Mouse (Mus musculus): ENCODE results near the gene Hist1h2bj. TPM values are rescaled to one million over a fixed set of nuclear protein-coding genes. Genes with fewer than 3 reads are reported as not detected.
A peak's percentile ranks its signal among the peaks of the same experiment; 100 is the strongest.

Hist1h2bj gene
- polyA plus RNA-seq, 1 experiment from 2014 or later = 1.5 TPM

DNA sequence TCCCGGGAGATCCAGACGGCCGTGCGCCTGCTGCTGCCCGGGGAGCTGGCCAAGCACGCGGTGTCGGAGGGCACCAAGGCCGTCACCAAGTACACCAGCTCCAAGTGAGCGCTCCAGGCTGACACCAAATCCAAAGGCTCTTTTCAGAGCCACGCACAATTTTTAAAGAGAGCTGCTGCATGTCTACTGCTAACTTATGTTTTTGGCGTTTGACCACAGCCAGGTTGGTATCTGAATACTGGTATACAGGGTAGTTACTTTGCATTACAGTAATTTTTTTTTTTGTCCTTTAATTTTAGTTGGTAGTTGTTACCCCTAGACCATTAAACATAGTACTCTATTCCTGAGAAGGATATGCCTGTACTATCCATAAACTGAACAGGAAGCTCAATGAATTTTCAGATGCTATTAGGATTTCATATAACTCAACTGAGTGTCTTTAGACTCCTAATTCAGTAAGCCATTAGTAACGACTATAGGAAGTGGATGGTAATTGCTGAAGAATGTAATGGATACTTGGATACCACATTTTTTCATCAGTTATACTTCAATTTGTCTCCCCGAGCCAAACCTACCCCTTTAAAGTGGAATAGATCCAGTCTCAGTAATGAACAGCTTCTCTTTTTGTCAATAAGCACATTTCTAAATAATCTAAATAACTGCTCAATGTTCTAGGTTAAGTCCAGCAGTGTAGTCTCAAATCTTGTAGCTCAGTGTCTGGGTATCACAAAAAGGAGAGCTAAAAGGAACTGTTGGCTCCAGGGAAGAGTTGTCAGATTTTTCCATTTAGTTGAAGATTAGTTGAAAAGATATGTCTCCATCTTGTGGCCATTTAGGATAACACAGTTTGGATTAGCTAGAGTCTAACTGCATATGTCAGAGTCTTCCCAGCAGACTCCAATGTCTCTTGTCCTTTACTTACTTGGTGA is 753 bp downstream of the Hist1h2bj start:
- no peaks in the 10 kb centered on the region for H3K27me3 ChIP-seq (ENCODE audit: control insufficient read depth, insufficient read depth, low read depth, low read length)
- peak overlapping the region; percentile 67; the same call in 1 of the 2 replicates for H3K27ac ChIP-seq (ENCODE audit: low read length)
- H3K36me3 ChIP-seq (ENCODE audit: control insufficient read depth, insufficient read depth, low read length) = no peaks in the 10 kb centered on the region
- peak overlapping the region; percentile 69 for H3K4me2 ChIP-seq (ENCODE audit: low read length)
- H3K9me3 ChIP-seq (replicated peaks; ENCODE audit: control insufficient read depth, low read length, poor library complexity, severe bottlenecking) = no peaks in the 10 kb centered on the region
- peak; percentile 44 for ATAC-seq
- H3K9ac ChIP-seq (ENCODE audit: low read depth, low read length) = peak overlapping the region; percentile 55; the same call in 1 of the 2 replicates
- H3K4me3 ChIP-seq (ENCODE audit: low read depth, low read length) = peak overlapping the region; percentile 36
- WGBS = 2% methylated on average over 10 of the region's 14 CpGs
- peaks cover 27% of the 10 kb centered on the region for H3K4me1 ChIP-seq (ENCODE audit: control insufficient read depth, insufficient read depth, low read length)

DNA sequence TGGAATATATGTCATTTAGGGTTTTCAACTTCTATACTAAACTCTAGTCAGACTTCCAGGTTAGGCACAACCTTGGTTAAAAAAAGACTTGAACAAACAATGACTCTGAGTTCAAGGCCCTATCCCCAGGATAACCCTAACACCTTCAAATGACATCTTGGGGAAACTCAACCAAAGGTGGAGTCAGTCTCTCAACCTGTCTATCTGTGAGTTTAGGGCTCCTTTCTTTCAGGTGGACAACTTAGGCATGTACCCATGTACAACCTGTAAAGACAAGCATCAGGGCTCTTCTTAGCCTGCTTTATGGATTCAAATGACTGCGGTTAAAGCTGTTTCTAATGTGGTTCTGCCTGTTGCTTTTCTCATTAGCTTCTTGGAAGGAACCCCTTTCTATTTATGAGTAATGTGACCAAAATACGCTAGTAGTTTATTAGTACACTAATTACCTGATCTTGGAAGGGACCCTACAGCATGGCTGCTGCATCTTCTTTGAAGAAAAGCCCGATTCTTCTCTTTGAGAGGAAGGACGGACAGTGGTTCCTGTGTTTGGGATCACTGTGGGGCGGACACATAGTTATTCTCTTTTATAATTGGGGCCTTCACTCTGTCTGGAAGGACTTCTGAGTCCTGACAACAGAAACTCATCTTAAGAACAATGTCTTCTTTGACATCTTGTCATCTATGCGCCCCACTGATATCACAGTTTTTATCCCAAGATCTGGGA is 1.6 kb downstream of the Hist1h2bj start:
- H3K4me2 ChIP-seq (ENCODE audit: low read length) = no peak overlapping the region; the same call in 1 of the 2 replicates
- WGBS = 89% methylated on average over 6 of the region's 6 CpGs
- ATAC-seq = no peak
- H3K4me3 ChIP-seq (ENCODE audit: low read depth, low read length) = no peak overlapping the region
- no peaks in the 10 kb centered on the region for H3K9me3 ChIP-seq (replicated peaks; ENCODE audit: control insufficient read depth, low read length, poor library complexity, severe bottlenecking)
- peaks cover 27% of the 10 kb centered on the region for H3K4me1 ChIP-seq (ENCODE audit: control insufficient read depth, insufficient read depth, low read length)
- H3K9ac ChIP-seq (ENCODE audit: low read depth, low read length) = no peak overlapping the region
- no peaks in the 10 kb centered on the region for H3K27me3 ChIP-seq (ENCODE audit: control insufficient read depth, insufficient read depth, low read depth, low read length)
- H3K27ac ChIP-seq (ENCODE audit: low read length) = no peak overlapping the region
- H3K36me3 ChIP-seq (ENCODE audit: control insufficient read depth, insufficient read depth, low read length) = no peaks in the 10 kb centered on the region

DNA sequence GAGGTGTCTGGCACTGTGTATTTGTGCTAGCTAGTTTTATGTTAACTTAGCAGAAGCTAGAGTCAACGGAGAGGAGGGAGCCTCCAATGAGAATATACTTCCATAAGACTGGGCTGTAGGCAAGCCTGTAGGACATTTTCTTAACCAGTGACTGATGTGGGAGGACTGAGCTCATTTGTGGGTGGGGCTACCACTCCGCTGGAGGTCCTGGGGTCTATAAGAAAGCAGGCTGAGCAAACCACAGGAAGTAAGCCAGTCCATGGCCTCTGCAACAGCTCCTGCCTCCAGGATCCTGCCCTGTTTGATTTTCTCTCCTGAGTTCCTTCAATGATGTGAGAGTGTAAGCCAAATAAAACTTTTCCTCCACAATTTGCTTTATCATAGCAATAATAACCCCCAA is 2.3 kb downstream of the Hist1h2bj start:
- Histone ChIP-seq H3K36me3 (ENCODE audit: control insufficient read depth, insufficient read depth, low read length) (no peaks in the 10 kb centered on the region), H3K9me3 (replicated peaks; ENCODE audit: control insufficient read depth, low read length, poor library complexity, severe bottlenecking) (no peaks in the 10 kb centered on the region), H3K27ac (ENCODE audit: low read length) (no peak overlapping the region), H3K27me3 (ENCODE audit: control insufficient read depth, insufficient read depth, low read depth, low read length) (no peaks in the 10 kb centered on the region), H3K4me2 (ENCODE audit: low read length) (no peak overlapping the region), H3K4me3 (ENCODE audit: low read depth, low read length) (no peak overlapping the region), H3K9ac (ENCODE audit: low read depth, low read length) (no peak overlapping the region), H3K4me1 (ENCODE audit: control insufficient read depth, insufficient read depth, low read length) (peaks cover 22% of the 10 kb centered on the region)
- ATAC-seq = no peak
- 63% methylated on average over 2 of the region's 2 CpGs for WGBS

DNA sequence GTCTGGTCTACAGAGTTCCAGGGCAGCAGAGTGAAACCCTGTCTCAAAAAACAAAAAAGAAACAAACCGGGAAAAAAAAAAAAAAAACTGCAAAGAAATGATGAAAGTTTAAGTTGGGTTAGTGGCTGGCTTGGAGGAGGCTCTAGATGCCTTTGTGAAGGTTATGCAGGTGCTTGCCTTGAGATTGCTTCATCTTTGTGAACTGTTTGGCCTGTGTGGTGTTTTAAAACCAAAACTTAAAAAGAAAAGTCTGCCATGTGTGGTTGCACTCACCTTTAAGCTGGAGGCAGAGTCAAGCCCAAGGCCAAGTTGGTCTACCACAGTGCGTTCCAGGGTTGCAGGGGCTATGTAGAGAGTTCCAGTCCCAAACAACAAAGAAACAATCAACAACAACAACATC is 6.0 kb downstream of the Hist1h2bj start:
- WGBS = 89% methylated on average over 2 of the region's 2 CpGs
- Histone ChIP-seq H3K27ac (ENCODE audit: low read length) (no peak overlapping the region), H3K4me3 (ENCODE audit: low read depth, low read length) (no peak overlapping the region), H3K9ac (ENCODE audit: low read depth, low read length) (no peak overlapping the region), H3K4me2 (ENCODE audit: low read length) (no peak overlapping the region), H3K36me3 (ENCODE audit: control insufficient read depth, insufficient read depth, low read length) (no peaks in the 10 kb centered on the region), H3K27me3 (ENCODE audit: control insufficient read depth, insufficient read depth, low read depth, low read length) (no peaks in the 10 kb centered on the region), H3K4me1 (ENCODE audit: control insufficient read depth, insufficient read depth, low read length) (peaks cover 3% of the 10 kb centered on the region), H3K9me3 (replicated peaks; ENCODE audit: control insufficient read depth, low read length, poor library complexity, severe bottlenecking) (no peaks in the 10 kb centered on the region)
- no peak for ATAC-seq

DNA sequence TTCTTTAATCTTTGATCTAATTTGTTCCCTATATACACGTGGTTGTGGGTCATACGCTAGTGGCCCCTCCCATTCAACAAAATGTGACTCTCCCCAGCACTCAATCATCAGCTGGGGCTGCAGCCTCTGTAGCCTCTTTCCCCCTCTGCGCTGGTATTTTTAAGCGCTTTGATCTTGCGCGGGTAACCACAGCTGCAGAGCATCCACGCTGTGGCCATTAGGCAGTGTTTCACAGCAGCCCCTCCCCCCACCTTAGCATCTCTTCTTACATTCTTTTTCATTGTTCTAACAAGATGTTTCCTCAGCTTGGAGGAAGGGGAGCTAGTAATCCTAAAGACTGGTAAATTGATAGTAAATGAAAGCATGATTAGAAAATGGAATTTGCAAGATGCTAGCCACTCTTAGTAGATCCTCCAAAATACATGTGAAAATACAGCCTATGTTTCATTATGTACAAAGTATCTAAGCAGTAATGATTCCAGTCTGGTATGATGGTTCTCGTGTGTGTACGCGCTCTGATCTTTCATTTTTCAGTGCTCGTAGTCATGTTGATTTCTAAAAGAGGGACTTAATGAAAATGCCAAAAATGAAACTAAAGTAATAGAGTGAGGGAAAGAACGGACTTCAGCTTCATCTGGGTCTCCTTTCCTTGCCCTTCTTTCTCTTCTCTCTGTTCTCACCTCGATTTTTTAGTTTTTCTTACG is 6.9 kb downstream of the Hist1h2bj start:
- Histone ChIP-seq H3K27ac (ENCODE audit: low read length) (peak overlapping the region; percentile 92), H3K9me3 (replicated peaks; ENCODE audit: control insufficient read depth, low read length, poor library complexity, severe bottlenecking) (no peaks in the 10 kb centered on the region), H3K4me1 (ENCODE audit: control insufficient read depth, insufficient read depth, low read length) (no peaks in the 10 kb centered on the region; the same call in 1 of the 2 replicates), H3K27me3 (ENCODE audit: control insufficient read depth, insufficient read depth, low read depth, low read length) (no peaks in the 10 kb centered on the region), H3K9ac (ENCODE audit: low read depth, low read length) (peak overlapping the region; percentile 79), H3K4me2 (ENCODE audit: low read length) (peak overlapping the region; percentile 68), H3K36me3 (ENCODE audit: control insufficient read depth, insufficient read depth, low read length) (no peaks in the 10 kb centered on the region), H3K4me3 (ENCODE audit: low read depth, low read length) (peak overlapping the region; percentile 53)
- WGBS = 1% methylated on average over 14 of the region's 14 CpGs
- ATAC-seq = peak; percentile 65

DNA sequence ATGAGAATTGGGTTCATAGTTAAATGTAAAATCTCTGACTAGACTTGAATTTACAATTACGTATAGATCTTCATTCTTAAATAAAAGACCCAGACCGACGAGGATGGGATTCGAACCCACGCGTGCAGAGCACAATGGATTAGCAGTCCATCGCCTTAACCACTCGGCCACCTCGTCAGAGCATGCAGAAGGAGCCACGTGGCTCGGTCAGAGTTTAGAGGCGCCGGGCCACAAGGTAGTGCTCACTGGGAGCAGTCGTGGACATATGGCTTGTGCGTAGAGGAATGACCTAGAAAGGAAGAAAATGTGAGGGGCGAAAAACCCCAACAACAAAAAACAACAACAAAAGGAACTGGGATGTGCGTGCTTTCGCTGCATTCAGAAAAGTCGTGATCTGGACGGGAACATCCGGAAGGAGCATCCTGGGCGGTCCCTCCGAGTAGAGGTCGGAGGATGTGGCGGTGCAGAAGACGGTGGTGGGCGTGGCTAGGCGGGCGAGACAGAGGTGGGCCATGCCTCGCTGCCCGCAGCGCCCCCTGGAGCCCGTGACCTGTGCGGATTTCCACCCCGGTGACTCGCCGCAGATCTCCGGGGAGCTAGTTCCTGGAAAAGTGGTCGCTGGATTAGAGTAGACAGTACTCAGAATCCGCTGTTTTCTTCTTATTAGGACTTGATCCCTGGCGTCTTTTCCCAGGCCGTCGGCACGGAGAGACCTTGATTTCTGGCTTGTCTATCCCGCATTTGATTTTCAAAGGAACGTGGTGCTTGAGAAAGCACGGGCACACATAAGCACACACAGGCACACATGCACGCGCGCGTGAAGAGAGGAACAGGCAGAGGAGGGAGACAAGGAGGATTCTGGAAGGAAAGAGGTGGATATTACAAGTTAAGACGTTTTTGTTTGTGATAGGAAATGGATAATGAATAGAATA is 7.8 kb downstream of the Hist1h2bj start:
- under 1% methylated on average over 52 of the region's 52 CpGs for WGBS

DNA sequence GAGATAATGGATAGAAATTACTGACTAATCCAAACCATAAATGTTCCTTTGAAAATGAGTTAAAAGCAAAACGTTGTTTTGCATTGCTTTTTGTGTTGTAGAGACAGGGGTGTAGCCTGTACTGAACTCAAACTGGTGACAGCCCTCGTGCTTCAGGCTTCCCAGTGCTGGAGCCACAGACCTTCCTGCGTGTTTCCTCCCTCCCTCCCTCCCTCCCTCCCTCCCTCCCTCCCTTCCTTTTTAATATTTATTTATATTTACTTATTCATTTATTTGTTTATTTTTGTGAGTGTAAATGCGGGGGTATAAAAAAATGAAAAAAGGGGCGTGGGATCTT is 8.5 kb downstream of the Hist1h2bj start:
- H3K4me1 ChIP-seq (ENCODE audit: control insufficient read depth, insufficient read depth, low read length) = no peaks in the 10 kb centered on the region; the same call in 1 of the 2 replicates
- H3K27me3 ChIP-seq (ENCODE audit: control insufficient read depth, insufficient read depth, low read depth, low read length) = no peaks in the 10 kb centered on the region
- H3K4me3 ChIP-seq (ENCODE audit: low read depth, low read length) = peak overlapping the region; percentile 53
- H3K4me2 ChIP-seq (ENCODE audit: low read length) = peak overlapping the region; percentile 68
- H3K9ac ChIP-seq (ENCODE audit: low read depth, low read length) = peak overlapping the region; percentile 79
- ATAC-seq = peak; percentile 54
- H3K27ac ChIP-seq (ENCODE audit: low read length) = peak overlapping the region; percentile 92
- H3K36me3 ChIP-seq (ENCODE audit: control insufficient read depth, insufficient read depth, low read length) = no peaks in the 10 kb centered on the region
- WGBS = 16% methylated on average over 5 of the region's 5 CpGs
- H3K9me3 ChIP-seq (replicated peaks; ENCODE audit: control insufficient read depth, low read length, poor library complexity, severe bottlenecking) = no peaks in the 10 kb centered on the region

More for the DNA sequence above, 7.8 kb downstream of the Hist1h2bj start:
- Histone ChIP-seq H3K4me3 (ENCODE audit: low read depth, low read length) (peak overlapping the region; percentile 53), H3K27ac (ENCODE audit: low read length) (peak overlapping the region; percentile 92), H3K27me3 (ENCODE audit: control insufficient read depth, insufficient read depth, low read depth, low read length) (no peaks in the 10 kb centered on the region), H3K4me2 (ENCODE audit: low read length) (peak overlapping the region; percentile 68), H3K36me3 (ENCODE audit: control insufficient read depth, insufficient read depth, low read length) (no peaks in the 10 kb centered on the region), H3K9ac (ENCODE audit: low read depth, low read length) (peak overlapping the region; percentile 79), H3K9me3 (replicated peaks; ENCODE audit: control insufficient read depth, low read length, poor library complexity, severe bottlenecking) (no peaks in the 10 kb centered on the region), H3K4me1 (ENCODE audit: control insufficient read depth, insufficient read depth, low read length) (no peaks in the 10 kb centered on the region; the same call in 1 of the 2 replicates)
- peak; percentile 96 for ATAC-seq

DNA sequence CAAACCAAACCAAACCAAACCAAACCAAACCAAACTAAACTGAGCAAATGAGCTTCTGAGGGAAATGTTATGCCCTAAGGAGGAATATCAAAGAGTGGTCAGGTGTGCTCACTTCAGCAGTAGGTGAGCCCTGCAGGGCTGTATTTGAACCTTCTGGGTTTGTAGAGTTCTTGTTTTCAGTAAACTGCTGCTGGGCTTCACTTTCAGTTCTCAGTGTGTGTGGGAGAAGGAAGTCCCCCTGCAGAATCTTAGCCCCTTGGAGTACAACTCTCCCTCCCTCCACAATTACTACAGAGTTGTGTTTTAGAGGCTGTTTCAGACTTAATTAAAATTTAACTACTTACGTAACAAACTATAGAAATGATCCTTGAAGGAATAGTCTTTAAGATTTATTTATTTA is 10.7 kb downstream of the Hist1h2bj start:
- Histone ChIP-seq H3K36me3 (ENCODE audit: control insufficient read depth, insufficient read depth, low read length) (no peaks in the 10 kb centered on the region), H3K9ac (ENCODE audit: low read depth, low read length) (no peak overlapping the region), H3K4me1 (ENCODE audit: control insufficient read depth, insufficient read depth, low read length) (no peaks in the 10 kb centered on the region; the same call in 1 of the 2 replicates), H3K4me3 (ENCODE audit: low read depth, low read length) (no peak overlapping the region), H3K27me3 (ENCODE audit: control insufficient read depth, insufficient read depth, low read depth, low read length) (no peaks in the 10 kb centered on the region), H3K27ac (ENCODE audit: low read length) (no peak overlapping the region), H3K4me2 (ENCODE audit: low read length) (no peak overlapping the region), H3K9me3 (replicated peaks; ENCODE audit: control insufficient read depth, low read length, poor library complexity, severe bottlenecking) (no peaks in the 10 kb centered on the region)
- ATAC-seq = no peak
- WGBS = 100% methylated on average over 1 of the region's 1 CpGs
